Mouse (Mus musculus) forebrain, embryonic 14.5 days (tissue): ENCODE results near the gene Commd6. TPM values are rescaled to one million over a fixed set of nuclear protein-coding genes. Genes with fewer than 3 reads are reported as not detected.

Experiments used
- ATAC-seq: fragments of 200-750 bp; cut with Nextera tagmentation; 2 replicates; pipeline ENCODE4 v1.8.0; 2017; ENCODE audit warnings: mild to moderate bottlenecking, moderate library complexity
- DNase-seq: peaks from one replicate; pipeline ENCODE4 v3.0.0-alpha.2; 2015; ENCODE audit warnings: low spot score
- H3K27ac ChIP-seq: fragments of 300-500 bp; sonication (generic); 2 replicates; pipeline ENCODE4 v1.5.1; 2014; ENCODE audit warnings: low read depth, mild to moderate bottlenecking, control low read depth, low read length, moderate library complexity
- H3K27me3 ChIP-seq: fragments of 300-500 bp; sonication (generic); replicated peaks from 2 replicates; pipeline ENCODE4 v1.6.1; 2014; ENCODE audit warnings: low read length, control low read depth, mixed read lengths; ENCODE audit not compliant: control insufficient read depth, insufficient read depth
- H3K36me3 ChIP-seq: fragments of 300-500 bp; sonication (generic); 2 replicates; pipeline ENCODE4 v1.6.1; 2014; ENCODE audit warnings: low read length, control low read depth; ENCODE audit not compliant: control insufficient read depth, insufficient read depth
- H3K4me1 ChIP-seq: fragments of 300-500 bp; sonication (generic); 2 replicates; pipeline ENCODE4 v1.6.1; 2014; ENCODE audit warnings: antibody characterized with exemption, low read length, control low read depth; ENCODE audit not compliant: control insufficient read depth, insufficient read depth
- H3K4me2 ChIP-seq: fragments of 300-500 bp; sonication (generic); 2 replicates; pipeline ENCODE4 v1.6.1; 2014; ENCODE audit warnings: mild to moderate bottlenecking, control low read depth, low read length
- H3K4me3 ChIP-seq: fragments of 300-500 bp; sonication (generic); 2 replicates; pipeline ENCODE4 v1.5.1; 2014; ENCODE audit warnings: low read depth, low read length, control low read depth
- H3K9ac ChIP-seq: fragments of 300-500 bp; sonication (generic); 2 replicates; pipeline ENCODE4 v1.6.1; 2014; ENCODE audit warnings: mild to moderate bottlenecking, low read length, control low read depth, moderate library complexity
- H3K9me3 ChIP-seq: fragments of 300-500 bp; sonication (generic); replicated peaks from 2 replicates; pipeline ENCODE4 v1.6.1; 2016; ENCODE audit warnings: low read length, control low read depth, mixed read lengths; ENCODE audit not compliant: control insufficient read depth
- WGBS: fragments of 180-500 bp; shearing (Covaris S2); extraction: QIAGEN DNeasy Blood & Tissue Kit; methylation state at CpG from one replicate; pipeline ENCODE4 v1.1.7; 2014; 5-methylcytosine and 5-hydroxymethylcytosine counted together
- polyA plus RNA-seq: library from polyadenylated mRNA; unstranded; fragments of >200 nt; fragmentation: Nextera tagmentation; extraction: Ambion mirVana; gene quantifications from 2 replicates; pipeline ENCODE4 v1.2.1, GENCODE M21; 2014

The Commd6 gene
- polyA plus RNA-seq, 1 experiment from 2014 or later = 85.4 TPM

DNA sequence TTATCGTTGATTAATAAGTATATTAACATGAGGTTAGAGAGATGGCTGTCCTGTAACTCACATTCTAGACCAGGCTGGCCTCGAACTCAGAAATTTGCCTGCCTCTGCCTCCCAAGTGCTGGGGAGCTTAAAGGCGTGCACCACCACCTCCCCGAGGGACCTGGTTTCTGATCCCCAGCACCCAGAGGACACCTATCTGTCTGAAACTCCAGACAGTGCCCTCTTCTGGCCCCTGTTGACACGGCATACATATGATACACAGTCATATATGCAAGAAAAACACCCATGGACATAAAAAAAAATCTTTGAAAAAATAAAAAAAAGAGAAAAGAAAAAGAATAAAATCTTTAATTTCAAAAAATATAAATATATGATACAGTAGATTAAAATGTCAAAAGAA, 22.8 kb downstream of the Commd6 start:
- Histone ChIP-seq H3K9ac (no peak overlapping the region), H3K36me3 (no peaks in the 10 kb centered on the region), H3K27ac (no peak overlapping the region), H3K4me1 (no peaks in the 10 kb centered on the region), H3K27me3 (no peaks in the 10 kb centered on the region), H3K4me2 (no peak overlapping the region), H3K9me3 (no peaks in the 10 kb centered on the region), H3K4me3 (no peak overlapping the region)
- 91% methylated on average over 5 of the region's 5 CpGs for WGBS
- DNase-seq (no peak), ATAC-seq (no peak)

GRCm38 (mm10) chr14:101616178-101616577, 24.3 kb downstream of the Commd6 start:
- no peaks in the 10 kb centered on the region for H3K9me3 ChIP-seq
- no peaks in the 10 kb centered on the region for H3K27me3 ChIP-seq
- no peaks in the 10 kb centered on the region for H3K36me3 ChIP-seq
- 86% methylated on average over 9 of the region's 9 CpGs for WGBS
- ATAC-seq (no peak), DNase-seq (no peak)
- H3K4me1 ChIP-seq = no peaks in the 10 kb centered on the region
- no peak overlapping the region for H3K4me2 ChIP-seq
- H3K27ac ChIP-seq = no peak overlapping the region
- H3K4me3 ChIP-seq = no peak overlapping the region
- no peak overlapping the region for H3K9ac ChIP-seq

DNA sequence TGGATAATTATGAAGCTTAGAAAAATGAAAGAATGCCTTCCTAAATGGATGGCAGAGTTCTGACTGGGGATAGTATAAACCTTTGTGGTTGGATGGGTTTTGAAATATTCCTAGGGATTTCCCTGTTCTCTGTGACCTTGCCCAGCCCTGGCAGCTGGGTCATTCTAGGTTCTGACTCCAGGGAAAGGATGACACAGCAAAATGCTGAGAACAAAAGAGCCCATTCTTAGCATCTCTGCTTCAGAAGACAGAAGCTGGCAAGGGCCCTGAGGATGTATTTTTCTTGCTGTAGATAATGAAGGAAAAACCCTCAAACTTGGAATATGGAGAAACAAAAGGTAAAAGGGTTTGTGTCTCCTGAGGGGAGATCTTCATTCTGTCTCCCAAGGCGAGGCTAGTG, 27.3 kb downstream of the Commd6 start:
- Histone ChIP-seq H3K4me1 (no peaks in the 10 kb centered on the region), H3K9ac (no peak overlapping the region), H3K9me3 (no peaks in the 10 kb centered on the region), H3K4me3 (no peak overlapping the region), H3K27ac (no peak overlapping the region), H3K4me2 (no peak overlapping the region), H3K36me3 (no peaks in the 10 kb centered on the region), H3K27me3 (no peaks in the 10 kb centered on the region)
- ATAC-seq (no peak), DNase-seq (no peak)
- WGBS = 33% methylated on average over 1 of the region's 1 CpGs

DNA sequence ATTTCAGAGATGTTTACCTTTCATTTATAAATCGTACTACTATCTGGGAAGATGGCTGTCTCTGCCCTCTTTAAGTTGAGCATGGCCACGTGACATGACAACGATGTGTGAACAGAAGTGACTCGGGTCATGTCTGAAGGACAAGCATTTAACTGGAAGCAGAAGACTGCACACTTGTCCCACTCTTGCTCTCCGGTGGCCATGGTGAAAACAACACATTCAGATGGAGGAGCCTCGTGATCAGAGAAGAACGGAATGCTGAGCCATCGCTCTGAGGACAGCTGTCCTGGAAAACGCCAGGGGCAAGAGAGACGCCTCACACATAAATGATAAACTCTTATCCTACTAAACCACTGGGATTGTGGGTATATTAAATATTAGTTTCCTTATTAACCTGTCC, 29.8 kb downstream of the Commd6 start:
- WGBS = 89% methylated on average over 10 of the region's 10 CpGs

GRCm38 (mm10) chr14:101608519-101609368, 31.7 kb downstream of the Commd6 start, which contains the start of gene Tbc1d4:
Gene Tbc1d4, minus strand, starts transcription at chr14:101609191.
- under 1% methylated on average over 59 of the region's 62 CpGs for WGBS
- H3K4me1 ChIP-seq = no peaks in the 10 kb centered on the region
- peak within 1 kb of the TSS; percentile 44; the same call in 1 of the 2 replicates for H3K27ac ChIP-seq
- peak; percentile 88 for DNase-seq
- H3K4me2 ChIP-seq = peak within 1 kb of the TSS; percentile 96
- peak within 1 kb of the TSS; percentile 79 for H3K4me3 ChIP-seq
- peak; percentile 86 for ATAC-seq
- H3K27me3 ChIP-seq = 0 out of 2 replicates have a peak, but pooled peaks cover 9% of the 10 kb centered on the region
- no peaks in the 10 kb centered on the region for H3K9me3 ChIP-seq
- H3K9ac ChIP-seq = peak within 1 kb of the TSS; percentile 78
- H3K36me3 ChIP-seq = no peaks in the 10 kb centered on the region

More for the DNA sequence above, 29.8 kb downstream of the Commd6 start:
- ATAC-seq (no peak), DNase-seq (no peak)
- no peak overlapping the region for H3K9ac ChIP-seq
- no peak overlapping the region for H3K4me3 ChIP-seq
- H3K4me2 ChIP-seq = no peak overlapping the region
- H3K4me1 ChIP-seq = no peaks in the 10 kb centered on the region
- H3K27me3 ChIP-seq = 0 out of 2 replicates have a peak, but pooled peaks cover 9% of the 10 kb centered on the region
- no peaks in the 10 kb centered on the region for H3K36me3 ChIP-seq
- H3K27ac ChIP-seq = no peak overlapping the region
- no peaks in the 10 kb centered on the region for H3K9me3 ChIP-seq

- Histone ChIP-seq H3K9me3 (no peaks in the 10 kb centered on the region), H3K4me2 (peak overlapping the region; percentile 96), H3K27ac (peak overlapping the region; percentile 44; the same call in 1 of the 2 replicates), H3K4me3 (peak overlapping the region; percentile 79), H3K9ac (peak overlapping the region; percentile 78), H3K27me3 (0 out of 2 replicates have a peak, but pooled peaks cover 9% of the 10 kb centered on the region), H3K4me1 (no peaks in the 10 kb centered on the region), H3K36me3 (no peaks in the 10 kb centered on the region)
- peak; percentile 59 for ATAC-seq
- DNase-seq = peak; percentile 52
- under 1% methylated on average over 61 of the region's 62 CpGs for WGBS
These were observed 32.6 kb downstream of the Commd6 start for GRCm38 (mm10) chr14:101607631-101608518.

DNA sequence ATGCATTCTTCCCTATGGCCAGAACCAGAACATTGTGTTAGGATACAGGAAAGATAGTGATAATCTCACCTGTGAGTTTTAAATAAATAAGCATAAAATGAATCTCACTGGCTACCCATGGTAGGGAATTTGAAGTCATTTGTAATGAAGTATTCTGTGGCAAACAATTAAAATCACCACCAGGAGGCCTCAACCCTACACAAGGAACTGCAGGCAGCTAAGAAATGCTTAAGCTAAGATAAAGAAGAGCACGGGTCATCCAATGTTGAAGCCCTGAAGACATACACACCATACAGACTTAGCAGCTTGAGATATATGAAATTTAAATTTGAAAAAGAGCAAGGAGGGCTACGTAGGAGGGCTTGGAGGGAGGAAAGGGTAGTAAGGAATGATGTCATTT, 34.6 kb downstream of the Commd6 start:
- Histone ChIP-seq H3K4me3 (no peak overlapping the region), H3K9me3 (no peaks in the 10 kb centered on the region), H3K36me3 (no peaks in the 10 kb centered on the region), H3K27me3 (0 out of 2 replicates have a peak, but pooled peaks cover 9% of the 10 kb centered on the region), H3K4me1 (no peaks in the 10 kb centered on the region), H3K9ac (no peak overlapping the region), H3K4me2 (no peak overlapping the region), H3K27ac (no peak overlapping the region)
- ATAC-seq (no peak), DNase-seq (no peak)
- 65% methylated on average over 2 of the region's 2 CpGs for WGBS

- ATAC-seq = no peak
- Histone ChIP-seq H3K27ac (no peak overlapping the region), H3K4me1 (no peaks in the 10 kb centered on the region), H3K9me3 (no peaks in the 10 kb centered on the region), H3K4me3 (no peak overlapping the region), H3K9ac (no peak overlapping the region), H3K4me2 (no peak overlapping the region), H3K36me3 (no peaks in the 10 kb centered on the region), H3K27me3 (0 out of 2 replicates have a peak, but pooled peaks cover 6% of the 10 kb centered on the region)
- 51% methylated on average over 3 of the region's 3 CpGs for WGBS
- DNase-seq = peak; percentile 11
These were observed 37.6 kb downstream of the Commd6 start for GRCm38 (mm10) chr14:101602851-101603250.
